Mouse (Mus musculus) erythroblast, embryonic 14.5 days (primary cell): Measurements from ENCODE around the gene Pcbp2. TPM values are rescaled to one million over a fixed set of nuclear protein-coding genes. Genes with fewer than 3 reads are reported as not detected.

Experiments used
- H3K27me3 ChIP-seq: 2 replicates; pipeline ENCODE4 v1.6.1; 2012; ENCODE audit warnings: inconsistent platforms; ENCODE audit not compliant: control insufficient read depth
- H3K36me3 ChIP-seq: 2 replicates; pipeline ENCODE4 v1.6.1; 2012; ENCODE audit warnings: mild to moderate bottlenecking, inconsistent platforms; ENCODE audit not compliant: control insufficient read depth
- H3K4me1 ChIP-seq: 2 replicates; pipeline ENCODE4 v1.6.1; 2012; ENCODE audit warnings: inconsistent platforms; ENCODE audit not compliant: control insufficient read depth
- H3K4me3 ChIP-seq: replicated peaks from 2 replicates; pipeline ENCODE3; 2012; ENCODE audit warnings: moderate library complexity, mild to moderate bottlenecking, inconsistent platforms
- H3K9me3 ChIP-seq: 2 replicates; pipeline ENCODE4 v1.6.1; 2012; ENCODE audit warnings: low read length, inconsistent platforms, mixed read lengths; ENCODE audit not compliant: control insufficient read depth
- GATA1 ChIP-seq: IDR thresholded peaks from 2 replicates; pipeline ENCODE4 v1.6.1; 2012; ENCODE audit warnings: low read length, inconsistent platforms, mixed read lengths
- TAL1 ChIP-seq: IDR thresholded peaks from 3 replicates; pipeline ENCODE4 v1.6.1; 2012; ENCODE audit warnings: low read length, inconsistent platforms, mixed read lengths
- polyA plus RNA-seq: library from polyadenylated mRNA; stranded (reverse); fragments of >175 nt; gene quantifications from 2 replicates; pipeline ENCODE4 v1.2.3, GENCODE M21; 2012

The Pcbp2 gene
- polyA plus RNA-seq, 1 experiment = 31.3 TPM

DNA sequence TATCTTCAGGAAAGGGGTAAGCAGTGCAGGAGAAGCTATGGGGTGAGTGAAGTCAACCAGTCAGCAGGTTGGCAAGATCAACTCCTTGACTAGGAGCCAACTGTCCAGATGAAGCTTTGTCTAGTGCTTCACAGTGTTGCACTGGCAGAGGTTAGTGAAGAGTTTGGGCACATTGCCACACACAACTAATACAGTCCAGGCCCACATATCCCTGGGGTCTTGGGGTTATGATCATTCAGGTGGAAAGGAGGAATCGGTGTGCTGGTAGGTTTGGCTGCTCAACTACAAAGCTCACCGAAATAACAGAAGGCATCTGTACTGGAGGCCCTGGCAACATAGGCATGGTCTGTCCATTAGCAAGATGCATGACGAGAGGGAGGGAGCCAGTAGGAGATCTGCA is 77.1 kb downstream of the Pcbp2 start:
- Histone ChIP-seq H3K27me3 (no peaks in the 10 kb centered on the region), H3K4me1 (no peaks in the 10 kb centered on the region), H3K36me3 (peaks cover 55% of the 10 kb centered on the region), H3K4me3 (no peak overlapping the region), H3K9me3 (no peaks in the 10 kb centered on the region)
- no peak for TF ChIP-seq TAL1
- TF ChIP-seq GATA1 = no peak

Other genes starting within 250 kb of the Pcbp2 start
- gene Itgb7, start 238.6 kb upstream of the Pcbp2 start, polyA plus RNA-seq = 1.4 and 2.1 TPM in 2 replicates
- 0.09 TPM in 2 replicates for gene Rarg, start 213.0 kb upstream of the Pcbp2 start, polyA plus RNA-seq
- gene Gm9918, start 200.0 kb upstream of the Pcbp2 start, polyA plus RNA-seq = not detected in 2 replicates
- gene Mfsd5, start 191.1 kb upstream of the Pcbp2 start, polyA plus RNA-seq = 3.2 and 3.5 TPM in 2 replicates
- 12.0 and 15.2 TPM in 2 replicates for gene Espl1, start 174.3 kb upstream of the Pcbp2 start, polyA plus RNA-seq
- 1.2 and 3.3 TPM in 2 replicates for gene Pfdn5, start 144.4 kb upstream of the Pcbp2 start, polyA plus RNA-seq
- 6.4 and 8.0 TPM in 2 replicates for gene Myg1, start 138.8 kb upstream of the Pcbp2 start, polyA plus RNA-seq
- 13.7 and 18.1 TPM in 2 replicates for gene Aaas, start 119.8 kb upstream of the Pcbp2 start, polyA plus RNA-seq
- gene Sp7, start 103.4 kb upstream of the Pcbp2 start, polyA plus RNA-seq = not detected in 2 replicates
- 0.32 and 0.93 TPM in 2 replicates for gene Sp1, start 64.4 kb upstream of the Pcbp2 start, polyA plus RNA-seq
- gene Amhr2, start 25.2 kb upstream of the Pcbp2 start, polyA plus RNA-seq = 0.03 and 0.08 TPM in 2 replicates
- gene Prr13, start 11.5 kb upstream of the Pcbp2 start, polyA plus RNA-seq = 28.4 and 73.8 TPM in 2 replicates
- not detected in 2 replicates for gene Gm10337, start 33.2 kb downstream of the Pcbp2 start, polyA plus RNA-seq
- 0.01 TPM in 2 replicates for gene Map3k12, start 46.5 kb downstream of the Pcbp2 start, polyA plus RNA-seq
- 11.9 and 12.1 TPM in 2 replicates for gene Tarbp2, start 47.7 kb downstream of the Pcbp2 start, polyA plus RNA-seq
- 0.16 and 0.17 TPM in 2 replicates for gene Npff, start 54.4 kb downstream of the Pcbp2 start, polyA plus RNA-seq
- 0.09 TPM in 1 of 2 replicates, not detected in the other for gene Gm28047, start 154.5 kb downstream of the Pcbp2 start, polyA plus RNA-seq
- gene Atf7, start 154.9 kb downstream of the Pcbp2 start, polyA plus RNA-seq = 0.72 and 1.1 TPM in 2 replicates
- 1.2 and 2.9 TPM in 2 replicates for gene Atp5g2, start 201.8 kb downstream of the Pcbp2 start, polyA plus RNA-seq